Mouse (Mus musculus) erythroblast, embryonic 14.5 days (primary cell): Measurements from ENCODE around the gene Kif21a.

ENCODE experiments used
- GATA1 ChIP-seq: IDR thresholded peaks from 2 replicates; pipeline ENCODE4 v1.6.1; 2012; ENCODE audit warnings: low read length, inconsistent platforms, mixed read lengths
- TAL1 ChIP-seq: IDR thresholded peaks from 3 replicates; pipeline ENCODE4 v1.6.1; 2012; ENCODE audit warnings: low read length, inconsistent platforms, mixed read lengths

- TF ChIP-seq TAL1 (no peak), GATA1 (no peak)
Measured at GRCm38 (mm10) chr15:91089427-91089826, 39.7 kb upstream of the Kif21a start.
